Mouse (Mus musculus): ENCODE data around the gene Gng13. TPM values are rescaled to one million over a fixed set of nuclear protein-coding genes. Genes with fewer than 3 reads are reported as not detected.

Gng13 gene
- total RNA-seq (2021), result 100 to 1,000 TPM; 125 to 154 TPM
- long read RNA-seq, experiment 1, transcript Gng13-201 (3 exons, 347 nt), result major isoform, 68 of 71 reads
- long read RNA-seq, experiment 1, partial matches to known transcripts, result 1 of 71 reads
- long read RNA-seq, experiment 1, other reads (novel, unspliced or antisense), result 0 of 71 reads
- long read RNA-seq, experiment 2, transcript Gng13-201 (3 exons, 347 nt), result major isoform, 47 of 51 reads
- long read RNA-seq, experiment 2, partial matches to known transcripts, result 1 of 51 reads
- long read RNA-seq, experiment 2, other reads (novel, unspliced or antisense), result 0 of 51 reads

DNA sequence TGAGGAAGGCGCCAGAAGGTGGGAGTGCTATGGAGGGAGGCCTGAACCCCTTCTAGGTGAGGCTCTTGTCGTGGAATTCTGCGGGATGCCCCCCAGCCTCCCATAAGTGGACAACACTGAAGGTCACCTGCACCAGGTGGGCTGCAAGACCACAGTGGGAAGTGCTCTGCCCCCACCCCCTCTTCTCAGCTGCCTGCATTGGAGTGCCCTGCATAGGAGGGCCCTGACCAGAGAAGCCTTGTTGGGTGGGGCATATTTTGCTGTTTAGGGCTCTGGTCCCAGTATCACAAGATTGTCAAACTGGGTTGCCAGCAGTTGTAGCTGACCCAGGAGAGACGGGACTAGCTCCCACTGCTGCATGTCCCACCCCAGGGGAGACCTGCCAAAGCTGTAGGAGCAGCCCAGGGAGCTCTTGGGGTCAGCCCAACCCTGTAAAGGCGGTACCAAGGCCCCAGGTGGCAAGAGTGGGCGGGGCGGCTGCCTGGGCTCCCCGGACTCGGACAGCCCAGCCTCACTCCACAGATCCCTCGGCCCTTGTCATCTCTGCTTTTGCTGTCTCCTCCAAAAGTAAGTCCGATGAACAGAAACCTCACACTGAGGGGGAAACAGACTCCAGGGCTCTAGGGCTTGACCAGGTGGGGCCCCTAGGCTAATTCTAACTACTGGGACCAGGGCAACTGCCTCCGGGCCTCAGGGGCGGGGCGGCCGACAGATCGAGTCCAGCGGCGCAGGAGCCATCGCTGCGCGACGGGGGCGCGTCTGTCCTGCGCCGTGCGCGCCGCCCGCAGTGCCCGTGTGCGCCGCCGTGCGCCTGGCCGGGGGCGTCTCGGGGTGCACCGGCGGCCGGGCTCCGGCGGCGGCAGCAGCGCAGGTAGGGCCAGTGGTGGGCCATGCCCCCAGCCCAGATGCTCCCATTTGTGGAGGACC is at the start of gene Gng13:
Gene Gng13 (plus strand): TSS at position 461 of the 927 bp plus-strand sequence.
- intact Hi-C loops (cut with DNase I), result no loop called here
- DNase-seq (ENCODE audit: low spot score in 2 of 2), result peak in 1 of 2 experiments; percentile 34

DNA sequence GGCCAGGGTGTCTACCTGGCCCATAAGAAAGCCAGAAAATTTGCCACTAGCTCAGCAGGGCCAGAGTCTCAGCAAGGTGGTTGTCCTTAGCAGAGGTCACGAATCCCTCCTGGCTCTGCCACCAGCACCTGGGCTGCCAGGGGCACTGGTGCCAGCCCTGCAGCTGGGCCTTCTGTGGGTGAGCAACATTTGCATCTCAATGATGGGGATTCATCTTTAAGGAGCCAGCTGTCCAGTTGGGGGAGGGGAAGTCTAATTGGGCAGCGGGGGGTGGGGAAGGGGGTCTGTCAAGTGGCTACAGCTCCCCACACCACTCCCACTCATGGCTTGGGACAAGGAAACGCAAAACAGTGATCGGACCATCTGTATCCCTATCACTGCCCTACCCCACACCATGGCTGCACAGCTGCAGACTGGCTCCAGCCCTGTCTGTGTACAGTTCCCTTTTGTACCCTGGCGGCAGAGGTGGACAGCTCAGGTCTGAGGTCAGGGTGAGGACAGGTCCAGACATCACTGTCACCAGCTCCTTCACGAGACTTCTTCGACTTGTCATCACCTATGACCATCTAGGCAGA is 48.4 kb upstream of the Gng13 start:
- DNase-seq (ENCODE audit: low spot score in 2 of 2), result no peak
- intact Hi-C loops (cut with DNase I), result no loop called here

DNA sequence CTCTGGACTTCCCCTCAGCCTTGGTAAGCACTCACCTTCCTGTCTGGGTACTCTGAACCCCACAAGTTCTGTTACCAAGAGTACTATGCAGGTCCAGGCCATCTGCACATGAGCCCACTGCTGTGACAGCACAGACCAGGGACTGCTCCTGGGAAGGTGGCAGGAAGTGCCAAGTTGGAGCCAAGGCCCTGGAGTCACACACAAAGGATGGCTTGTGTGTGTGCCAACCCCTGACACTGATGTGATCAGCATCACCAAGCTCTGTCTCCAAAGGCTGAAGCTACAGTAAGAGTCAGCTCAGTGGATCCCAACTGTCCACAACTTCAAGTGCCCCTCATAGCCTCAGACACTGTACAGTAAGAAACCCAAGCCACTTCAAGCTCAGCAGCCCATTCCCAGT is 44.0 kb upstream of the Gng13 start:
- DNase-seq (ENCODE audit: low spot score in 2 of 2), result no peak
- intact Hi-C loops (cut with DNase I), result no loop called here

DNA sequence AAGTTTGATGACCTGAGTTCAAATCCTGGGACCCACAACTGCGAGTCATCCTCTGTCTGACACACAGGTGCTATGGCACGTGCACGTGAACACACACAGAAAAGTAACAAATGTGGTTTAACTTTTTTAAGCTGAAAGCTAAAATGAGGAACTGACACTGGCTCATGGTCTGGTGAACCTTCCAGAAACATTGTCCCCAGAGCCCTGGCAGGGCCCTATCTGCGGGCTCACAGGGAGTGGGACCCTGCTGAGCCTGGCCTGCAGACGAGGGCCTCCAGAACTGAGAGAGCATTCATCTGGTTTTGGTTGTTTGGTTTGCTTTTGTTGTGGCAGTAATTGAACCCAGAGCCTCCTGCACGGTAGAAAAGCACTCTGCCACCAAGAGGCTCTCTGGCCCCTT is 39.0 kb upstream of the Gng13 start:
- DNase-seq (ENCODE audit: low spot score in 2 of 2), result no peak
- intact Hi-C loops (cut with DNase I), result no loop called here

DNA sequence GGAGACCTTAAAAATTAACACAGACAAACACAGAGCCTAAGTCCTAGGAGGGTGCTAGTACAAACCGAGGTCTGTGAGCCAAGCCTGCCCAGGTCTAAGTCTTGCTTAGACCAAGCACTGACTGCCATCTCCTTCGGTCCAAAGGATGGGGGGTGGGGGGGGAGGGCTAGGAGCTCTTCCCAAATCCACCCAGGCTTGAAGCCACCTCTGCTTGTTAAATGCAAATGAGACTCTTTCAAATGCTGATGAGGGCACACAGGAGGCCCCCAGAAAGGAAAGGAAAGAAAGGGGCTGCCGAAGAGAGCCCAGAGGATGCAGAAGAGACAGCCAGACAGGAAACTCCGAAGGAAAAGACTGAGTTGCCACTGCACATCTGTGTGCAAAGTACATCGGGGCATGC is 37.2 kb upstream of the Gng13 start:
- no peak for DNase-seq (ENCODE audit: low spot score in 2 of 2)
- intact Hi-C loops (cut with DNase I), result no loop called here

DNA sequence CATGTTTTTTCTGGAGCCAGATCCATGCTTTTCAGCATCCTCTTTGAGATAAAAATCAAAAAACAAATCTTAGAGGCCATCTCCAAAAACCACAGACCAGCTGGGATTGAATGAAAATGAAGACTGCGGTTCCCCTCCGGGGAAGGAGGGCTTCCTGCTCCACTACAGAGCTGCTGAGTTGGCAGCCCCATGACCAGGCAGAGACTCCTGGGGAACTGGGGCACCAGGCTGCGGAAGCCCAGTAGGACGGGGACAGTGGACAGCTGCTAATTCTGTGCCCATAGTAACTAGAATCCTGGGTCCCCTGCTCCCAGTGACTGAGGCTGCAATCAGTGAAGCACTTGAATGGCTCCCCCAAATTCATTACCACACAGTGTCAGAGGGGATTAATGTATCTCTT is 35.3 kb upstream of the Gng13 start:
- intact Hi-C loops (cut with DNase I), result no loop called here
- DNase-seq (ENCODE audit: low spot score in 2 of 2), result no peak

DNA sequence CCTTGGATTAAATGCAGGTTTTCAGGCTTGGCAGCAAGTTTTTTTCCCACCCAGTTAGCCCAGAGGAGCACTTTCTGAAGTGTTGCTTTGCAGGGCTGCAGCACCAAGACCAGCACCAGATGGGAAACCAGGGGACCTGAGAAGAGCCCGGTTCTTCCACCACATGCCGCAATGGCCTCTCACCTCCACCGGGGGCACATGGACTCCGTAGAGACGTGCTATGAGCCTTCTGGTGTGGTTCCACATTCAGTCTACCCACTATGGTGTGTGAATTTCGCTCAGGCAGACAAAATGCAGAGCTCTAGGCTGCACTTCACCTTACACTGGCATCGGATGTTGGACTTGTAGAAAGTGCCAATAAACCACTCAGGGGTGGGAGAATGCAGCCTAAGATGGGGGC is 30.6 kb upstream of the Gng13 start:
- no peak for DNase-seq (ENCODE audit: low spot score in 2 of 2)
- intact Hi-C loops (cut with DNase I), result no loop called here

DNA sequence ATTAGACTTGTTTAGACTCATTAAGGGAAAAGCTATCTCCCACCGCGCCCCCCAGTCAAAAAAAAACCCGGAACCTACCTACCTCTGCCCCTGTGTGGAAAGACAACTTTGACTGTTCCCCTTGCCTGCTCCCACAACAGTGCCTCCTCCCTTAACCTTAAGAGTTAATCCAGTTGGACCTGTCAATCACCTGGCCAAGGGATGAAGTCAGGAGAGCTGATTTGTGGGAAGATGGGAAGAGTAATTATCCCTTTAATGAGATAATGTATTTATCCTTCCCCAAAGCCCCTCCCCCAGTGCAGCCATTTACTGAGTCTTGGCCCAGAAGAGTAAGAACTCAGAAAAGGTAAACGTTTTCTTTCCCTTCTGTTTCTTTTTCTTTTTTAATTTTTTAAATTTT is 28.0 kb upstream of the Gng13 start:
- DNase-seq (ENCODE audit: low spot score in 2 of 2), result no peak
- intact Hi-C loops (cut with DNase I), result no loop called here

DNA sequence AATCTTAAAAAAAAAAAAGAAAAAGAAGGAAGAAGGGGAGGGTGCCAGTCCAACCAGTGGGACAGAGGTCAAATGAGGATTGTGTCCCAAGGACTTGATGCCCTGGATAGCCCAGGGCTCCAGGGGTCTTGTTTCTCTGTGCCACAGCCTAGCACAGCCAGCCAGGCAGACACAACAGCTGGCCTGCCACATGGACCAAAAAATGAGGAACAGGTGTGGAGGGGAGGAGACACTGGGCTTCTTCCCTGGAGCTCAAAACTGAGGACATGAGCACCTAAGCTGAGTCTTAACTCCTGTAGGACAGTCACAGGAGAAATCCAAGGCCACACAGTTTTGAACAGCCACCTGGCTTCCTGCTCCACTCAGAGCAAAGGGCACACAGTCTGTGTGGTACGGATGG is 20.7 kb upstream of the Gng13 start:
- intact Hi-C loops (cut with DNase I), result no loop called here
- no peak for DNase-seq (ENCODE audit: low spot score in 2 of 2)

DNA sequence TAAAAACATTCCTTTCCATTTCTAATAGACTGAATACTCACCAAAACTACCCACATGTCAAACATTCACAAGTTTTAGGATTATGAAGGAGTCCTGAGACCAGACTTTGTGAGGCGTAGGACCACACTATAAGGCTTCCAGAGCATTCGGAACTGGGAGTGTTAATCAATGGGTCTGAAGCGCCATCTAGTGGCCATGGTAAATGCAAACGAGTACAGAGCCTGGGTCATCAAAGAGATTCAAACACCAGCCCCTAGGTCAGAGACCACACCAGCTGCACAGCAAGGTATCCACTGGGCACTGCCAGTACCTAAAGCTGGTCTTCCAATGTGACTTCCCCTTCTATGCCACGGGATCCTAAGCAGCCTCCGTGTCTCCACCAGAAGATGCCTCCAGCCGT is 18.5 kb upstream of the Gng13 start:
- intact Hi-C loops (cut with DNase I), result loop anchor here (2.0 kb wide), 3 partner anchors 130 to 222 kb away; no protein-coding TSS in a partner anchor
- peak; percentile 75 to 90 for DNase-seq (ENCODE audit: low spot score in 2 of 2)

DNA sequence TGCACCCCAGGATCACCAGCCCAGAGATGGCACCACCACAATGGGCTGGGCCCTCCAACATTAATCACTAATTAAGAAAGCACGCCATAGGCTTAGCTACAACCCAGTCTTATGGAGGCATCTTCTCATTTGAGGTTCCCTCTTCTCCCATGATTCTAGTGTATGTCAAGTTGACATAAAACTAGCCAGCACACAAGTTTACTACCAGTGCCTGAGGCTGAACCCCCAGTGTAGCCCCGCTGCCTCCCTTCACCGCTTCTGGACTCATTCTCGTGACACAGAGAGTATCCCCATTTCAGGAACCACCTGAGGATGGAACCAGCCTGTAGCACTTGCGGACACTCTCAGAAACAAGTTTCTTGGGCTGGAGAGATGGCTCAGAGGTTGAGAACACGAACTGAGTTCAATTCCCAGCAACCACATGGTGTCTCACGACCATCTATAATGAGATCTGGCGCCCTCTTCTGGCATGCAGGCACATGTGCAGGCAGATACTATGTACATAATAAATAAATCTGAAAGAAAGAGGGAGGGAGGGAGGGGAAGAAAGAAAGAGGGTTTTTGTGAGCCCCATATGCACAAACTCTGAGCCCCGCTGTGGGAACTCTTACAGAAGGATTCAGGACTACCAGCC is 16.0 kb upstream of the Gng13 start:
- DNase-seq (ENCODE audit: low spot score in 2 of 2), result no peak
- intact Hi-C loops (cut with DNase I), result loop anchor here (5.0 kb wide), 1 partner anchor 304 kb away; no protein-coding TSS in a partner anchor

DNA sequence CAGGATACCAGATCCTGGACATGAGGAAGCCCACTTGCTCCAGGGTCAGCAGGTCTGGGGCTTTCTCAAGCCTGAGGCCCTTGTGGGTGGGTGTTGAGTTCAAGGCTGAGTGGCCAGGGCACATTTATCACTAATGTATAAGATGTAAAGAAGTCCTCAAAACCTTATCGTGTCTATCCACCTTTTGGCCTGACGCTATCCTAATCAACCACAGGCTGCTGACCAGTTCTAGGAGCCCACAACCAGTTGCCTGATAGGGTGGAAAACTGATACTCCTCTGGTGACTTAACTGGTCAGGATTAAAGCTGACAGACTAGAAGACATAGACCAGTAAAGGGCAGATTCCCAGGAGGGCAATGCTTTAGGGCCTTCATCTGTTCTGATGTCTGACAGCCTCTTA is 7.0 kb upstream of the Gng13 start:
- intact Hi-C loops (cut with DNase I), result no loop called here
- no peak for DNase-seq (ENCODE audit: low spot score in 2 of 2)

DNA sequence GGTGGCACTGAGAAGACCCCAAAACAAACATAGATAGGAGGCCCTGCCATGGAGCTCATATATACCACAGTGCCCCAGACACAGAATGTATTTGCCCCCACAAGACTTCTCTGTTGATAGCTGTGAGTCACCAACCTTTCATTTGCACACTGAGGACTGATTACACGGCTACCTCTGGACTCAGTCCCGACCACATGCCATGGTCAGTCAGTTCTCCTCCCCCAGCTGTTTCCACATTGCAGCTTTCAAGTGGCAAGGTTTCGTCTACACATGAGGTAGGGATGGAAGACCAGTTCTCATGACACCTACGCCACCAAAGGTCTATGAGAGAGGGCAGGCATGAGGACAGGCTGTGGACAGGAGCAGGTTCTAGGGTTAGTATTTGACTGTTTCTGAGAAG is 5.8 kb upstream of the Gng13 start:
- DNase-seq (ENCODE audit: low spot score in 2 of 2), result no peak
- intact Hi-C loops (cut with DNase I), result no loop called here

DNA sequence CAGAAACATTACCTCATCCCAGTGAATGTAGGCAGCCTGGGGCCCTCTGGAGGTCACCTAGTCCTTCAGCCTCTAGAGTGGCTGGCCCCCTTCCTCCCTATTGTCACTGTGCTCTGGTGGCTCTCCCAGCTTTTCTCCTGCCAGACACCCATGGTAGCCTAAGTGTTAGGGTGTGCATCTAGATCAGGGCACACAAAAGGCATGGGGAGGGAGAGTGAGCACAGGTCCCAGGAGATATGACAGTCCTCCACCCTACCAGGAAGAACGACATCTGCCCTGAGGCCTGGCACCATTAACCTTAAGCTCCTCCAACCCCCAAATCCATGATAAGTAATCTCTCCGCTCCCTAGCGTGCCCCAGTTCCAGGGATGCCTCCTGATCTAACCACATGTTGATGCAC is 1.3 kb upstream of the Gng13 start:
- intact Hi-C loops (cut with DNase I), result no loop called here
- no peak for DNase-seq (ENCODE audit: low spot score in 2 of 2)

DNA sequence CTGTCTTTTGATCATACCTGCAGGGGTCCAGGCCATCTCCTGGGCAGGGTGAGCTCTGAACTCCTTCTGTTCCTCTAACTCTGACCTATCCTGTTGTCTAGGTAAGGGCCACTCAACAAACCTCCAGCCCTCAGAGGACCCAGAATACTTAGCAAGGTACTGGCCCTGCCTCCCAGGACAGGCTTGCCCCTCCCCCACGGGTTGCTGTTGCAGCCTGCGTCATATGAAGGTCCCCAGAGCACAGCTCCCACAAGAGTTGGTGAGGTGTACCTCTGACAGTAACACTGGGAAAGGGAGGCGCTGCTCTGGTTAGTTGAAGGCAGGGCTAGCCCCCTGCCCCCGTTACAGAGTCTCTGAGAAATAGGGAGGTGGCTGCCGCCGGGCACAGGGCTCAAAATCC is 841 bp upstream of the Gng13 start:
- no peak for DNase-seq (ENCODE audit: low spot score in 2 of 2)
- intact Hi-C loops (cut with DNase I), result no loop called here

DNA sequence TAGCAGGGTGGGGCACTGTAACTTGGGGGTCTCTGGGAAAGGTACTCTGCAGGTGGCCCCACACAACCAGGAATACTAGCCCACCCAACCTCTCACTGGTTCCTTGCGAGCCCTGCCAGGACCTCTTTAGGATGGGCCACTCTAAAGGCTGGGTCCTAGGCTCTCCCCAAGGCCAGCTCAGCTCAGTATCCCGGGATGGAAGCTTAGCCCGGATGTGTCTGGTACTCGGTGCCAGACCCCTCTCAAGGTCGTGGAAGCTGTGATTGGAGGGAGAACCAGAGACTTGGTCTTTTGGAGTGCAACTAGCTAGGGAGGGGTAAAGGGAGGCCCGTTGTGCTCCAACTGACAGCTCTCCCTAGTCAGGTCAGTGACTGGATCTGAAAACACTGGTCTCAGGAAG is 720 bp downstream of the Gng13 start:
- no peak for DNase-seq (ENCODE audit: low spot score in 2 of 2)
- intact Hi-C loops (cut with DNase I), result no loop called here

DNA sequence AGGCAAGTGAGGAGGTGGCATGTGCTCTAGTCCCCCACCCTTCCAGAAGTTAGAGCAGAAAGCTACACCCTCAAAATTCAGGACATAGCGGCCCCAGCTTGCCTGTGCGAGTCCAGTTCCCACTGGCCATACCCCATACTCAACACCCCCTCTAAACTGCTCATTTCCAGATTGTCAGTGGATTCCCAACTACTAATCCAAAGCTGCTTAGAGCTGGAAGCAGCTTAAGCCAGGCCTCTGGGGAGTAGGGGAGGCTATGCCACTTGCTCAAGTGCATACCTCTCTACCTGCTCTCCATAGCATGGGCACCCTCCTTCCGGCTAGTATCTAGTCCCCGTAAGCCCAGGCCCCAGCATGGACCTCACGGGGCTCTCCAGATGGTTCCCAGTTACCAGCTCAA is 4.5 kb downstream of the Gng13 start:
- DNase-seq (ENCODE audit: low spot score in 2 of 2), result no peak
- intact Hi-C loops (cut with DNase I), result no loop called here

DNA sequence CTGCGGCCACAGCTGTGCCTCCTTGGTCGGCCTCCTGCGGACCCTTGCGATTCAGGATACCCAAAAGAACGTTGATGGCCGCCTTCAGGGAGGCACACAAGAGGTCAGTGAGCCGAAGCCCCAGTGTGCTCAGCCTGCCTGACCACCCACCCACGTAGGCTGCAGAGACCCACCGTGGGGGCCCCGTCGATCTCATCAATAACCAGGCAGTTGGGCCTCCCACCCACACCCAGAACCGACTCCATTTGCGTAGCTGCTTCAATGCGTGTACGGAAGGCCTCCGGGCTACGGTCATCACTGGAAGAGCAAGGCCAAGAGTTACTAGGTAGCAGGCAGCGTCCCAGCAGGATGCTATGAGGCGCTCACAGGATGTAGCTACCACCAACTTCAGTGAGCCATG is 6.5 kb downstream of the Gng13 start:
- DNase-seq (ENCODE audit: low spot score in 2 of 2), result no peak
- intact Hi-C loops (cut with DNase I), result no loop called here

DNA sequence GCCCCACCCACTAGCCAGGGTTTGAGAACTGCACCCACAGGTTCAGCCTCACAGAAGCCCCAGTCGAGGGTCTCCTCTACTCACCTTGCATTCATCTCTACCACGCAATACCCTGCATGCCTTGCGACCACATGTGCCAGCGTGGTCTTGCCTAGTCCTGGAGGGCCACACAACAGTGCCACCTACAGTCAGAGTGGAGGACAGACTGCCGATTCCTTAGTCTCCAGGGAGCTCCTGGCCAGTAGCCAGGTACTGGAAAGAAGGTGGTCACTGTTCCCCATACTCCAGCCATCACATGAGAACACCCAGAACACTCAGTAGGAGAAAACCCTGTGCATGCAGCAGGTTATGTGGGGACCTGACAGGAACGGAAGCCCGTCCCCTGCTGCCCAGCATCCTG is 6.9 kb downstream of the Gng13 start:
- intact Hi-C loops (cut with DNase I), result no loop called here

DNA sequence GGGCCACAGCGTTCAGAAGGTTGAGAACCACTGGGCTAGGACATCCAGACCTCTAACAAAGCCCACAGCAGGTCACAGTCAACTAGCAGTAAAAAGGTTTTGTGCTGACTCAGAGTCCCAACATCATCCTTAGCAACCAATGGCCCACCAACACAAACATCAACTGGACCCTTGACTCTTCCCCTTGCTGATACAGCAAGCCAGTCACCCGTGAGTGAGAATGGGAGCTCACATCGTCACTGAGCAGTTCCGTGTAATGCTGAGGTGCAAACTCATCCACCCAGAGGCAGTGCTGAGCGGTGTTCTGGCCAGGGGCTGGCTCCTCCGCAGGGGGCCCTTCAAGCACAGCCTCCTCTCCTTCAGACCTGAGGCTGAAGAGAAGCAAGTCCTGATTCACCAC is 8.3 kb downstream of the Gng13 start:
- no peak for DNase-seq (ENCODE audit: low spot score in 2 of 2)
- intact Hi-C loops (cut with DNase I), result no loop called here

More for the DNA sequence above, 6.9 kb downstream of the Gng13 start:
- no peak for DNase-seq (ENCODE audit: low spot score in 2 of 2)

Measured in left cerebral cortex, postnatal 14 days (tissue).